Mouse (Mus musculus) common myeloid progenitor, adult 5-6 weeks (primary cell): ENCODE data around the gene Gsx1. TPM values are rescaled to one million over a fixed set of nuclear protein-coding genes. Genes with fewer than 3 reads are reported as not detected.

Experiments used
- ATAC-seq: replicated peaks from 2 replicates; pipeline ENCODE4 v1.8.0; 2016; ENCODE audit warnings: low read depth, mild to moderate bottlenecking, moderate TSS enrichment, inconsistent platforms; ENCODE audit not compliant: poor library complexity, severe bottlenecking
- total RNA-seq: library from RNA; stranded (forward); fragments of 200-1000, 187-1606 nt; gene quantifications from 2 replicates; pipeline ENCODE4 v1.2.3, GENCODE M21; 2017

Gene Gsx1
- total RNA-seq, 1 experiment from 2014 or later: not detected

GRCm38 (mm10) chr5:147192576-147192960 lies 4.1 kb downstream of the Gsx1 start:
- ATAC-seq: no peak

DNA sequence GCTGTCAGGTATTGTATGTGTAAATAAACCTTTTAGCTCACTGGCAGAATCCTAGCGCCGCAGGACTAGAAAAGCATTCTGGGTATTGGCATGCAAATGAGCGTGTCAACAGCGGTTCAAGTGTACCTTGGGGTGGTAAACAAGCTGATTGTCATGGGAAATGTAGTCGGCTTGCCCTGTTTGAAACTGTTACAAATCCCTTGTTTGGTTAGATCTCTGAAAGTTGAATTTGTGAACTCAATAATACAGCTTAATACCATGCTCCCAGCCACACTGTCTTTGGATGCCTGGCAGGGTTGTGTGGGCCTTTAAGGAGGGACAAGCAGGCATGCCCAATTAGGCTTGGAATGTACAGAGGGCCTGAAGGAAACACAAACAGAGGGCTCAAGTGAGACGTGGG lies 16.4 kb downstream of the Gsx1 start:
- ATAC-seq: no peak

DNA sequence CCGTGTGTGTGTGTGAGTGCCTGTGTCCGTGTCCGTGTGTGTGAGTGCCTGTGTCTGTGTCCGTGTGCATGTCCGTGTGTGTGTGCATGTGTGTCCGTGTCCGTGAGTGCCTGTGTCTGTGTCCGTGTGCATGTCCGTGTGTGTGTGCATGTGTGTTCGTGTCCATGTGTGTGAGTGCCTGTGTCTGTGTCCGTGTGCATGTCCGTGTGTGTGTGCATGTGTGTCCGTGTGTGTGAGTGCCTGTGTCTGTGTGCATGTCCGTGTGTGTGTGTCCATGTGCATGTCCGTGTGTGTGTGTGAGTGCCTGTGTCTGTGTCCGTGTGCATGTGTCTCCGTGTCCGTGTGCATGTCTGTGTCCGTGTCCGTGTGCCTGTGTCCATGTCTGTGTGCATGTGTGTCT lies 19.4 kb downstream of the Gsx1 start:
- ATAC-seq: no peak

- ATAC-seq: no peak
Measured at GRCm38 (mm10) chr5:147208471-147208870, 20.0 kb downstream of the Gsx1 start.

GRCm38 (mm10) chr5:147227354-147228112 lies 39.0 kb downstream of the Gsx1 start:
- ATAC-seq: peak; percentile 92

GRCm38 (mm10) chr5:147235406-147236309 lies 47.2 kb downstream of the Gsx1 start:
- no peak for ATAC-seq

Other genes with a start within 250 kb of the Gsx1 start
- gene Gtf3a, start 240.0 kb upstream of the Gsx1 start, total RNA-seq: 144 and 171 TPM in 2 replicates
- gene Mtif3, start 224.9 kb upstream of the Gsx1 start, total RNA-seq: 25.1 and 27.8 TPM in 2 replicates
- gene Lnx2, start 112.1 kb upstream of the Gsx1 start, total RNA-seq: 5.4 and 10.8 TPM in 2 replicates
- 126 and 156 TPM in 2 replicates for gene Polr1d, start 111.6 kb upstream of the Gsx1 start, total RNA-seq
- gene Pdx1, start 81.3 kb downstream of the Gsx1 start, total RNA-seq: not detected in 2 replicates
- not detected in 2 replicates for gene Cdx2, start 118.6 kb downstream of the Gsx1 start, total RNA-seq
- gene Urad, start 133.7 kb downstream of the Gsx1 start, total RNA-seq: not detected in 2 replicates
- 100 and 112 TPM in 2 replicates for gene Flt3, start 211.8 kb downstream of the Gsx1 start, total RNA-seq
- 240 and 264 TPM in 2 replicates for gene Pan3, start 241.5 kb downstream of the Gsx1 start, total RNA-seq